Mouse (Mus musculus) heart, postnatal 0 days (tissue): ENCODE data around the gene Olfr1440.

ENCODE experiments used
- CTCF ChIP-seq: IDR thresholded peaks from 2 replicates; pipeline ENCODE4 v1.5.1; 2016; ENCODE audit warnings: antibody characterized with exemption, control low read depth, low read depth
- EP300 ChIP-seq: IDR thresholded peaks from 2 replicates; pipeline ENCODE4 v1.6.1; 2016; ENCODE audit warnings: antibody characterized with exemption, low read depth

DNA sequence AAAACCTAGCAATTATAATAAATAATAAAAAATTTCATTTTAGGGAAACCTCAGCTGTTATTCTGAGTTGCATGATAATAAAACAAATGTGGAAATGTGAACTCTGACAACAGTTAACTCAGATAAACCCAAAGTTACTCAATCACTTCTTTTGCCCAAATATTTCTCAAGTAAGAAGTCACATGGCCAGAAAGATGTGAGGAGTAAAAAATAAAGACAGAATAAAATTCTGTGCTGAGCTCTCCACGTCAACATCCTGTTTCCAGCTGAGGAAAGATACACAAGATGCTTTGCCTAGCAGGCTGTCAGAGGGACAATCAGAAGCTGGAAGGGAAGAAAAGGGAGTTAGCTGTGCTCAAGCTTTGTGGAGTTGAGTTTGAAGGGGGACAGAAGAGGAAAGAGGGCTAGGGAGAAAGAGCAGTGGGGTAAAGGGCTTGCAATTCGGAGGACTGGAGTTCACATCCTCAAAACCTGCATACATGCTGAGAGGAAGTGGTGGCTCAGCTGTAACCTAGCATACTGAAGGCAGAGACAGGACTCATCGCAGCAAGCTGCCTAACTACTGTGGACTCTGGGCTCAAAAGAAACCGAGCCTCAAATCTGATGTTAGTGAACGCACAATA, 53.1 kb downstream of the Olfr1440 start:
- no peak for TF ChIP-seq CTCF
- no peak for TF ChIP-seq EP300
